Comparison of ENCODE assay signal across 28 mouse cellular contexts in the genomic region with DNA sequence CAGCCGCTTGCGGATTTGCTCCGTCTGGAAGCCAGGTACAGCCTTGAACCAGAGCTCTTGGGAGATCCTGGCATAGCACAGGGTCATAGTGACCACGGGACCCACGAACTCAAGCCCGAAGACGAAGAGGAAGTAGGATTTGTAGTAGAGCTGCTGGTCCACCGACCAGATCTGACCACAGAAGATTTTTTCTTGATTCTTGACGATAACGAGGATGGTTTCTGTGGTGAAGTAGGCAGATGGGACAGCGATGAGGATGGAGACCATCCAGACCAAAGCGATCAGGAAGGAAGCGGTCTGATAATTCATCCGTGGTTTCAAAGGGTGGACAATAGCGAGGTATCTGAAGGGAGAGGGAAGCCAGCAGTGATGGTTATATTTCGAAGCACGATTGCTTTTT. TPM values are rescaled to one million over a fixed set of nuclear protein-coding genes. Genes with fewer than 3 reads are reported as not detected.
"Had no signal": no experiment of that assay in that cellular context is flagged by ENCODE, and none has a peak within 500 bp of the region (broad histone marks: within the 10 kb centered on the region; RNA-seq: fewer than 3 reads in every experiment).

No protein-coding gene starts in this region.

- H3K9me3 ChIP-seq: heart, embryonic 10.5 days; heart, embryonic 12.5 days; hindbrain, embryonic 13.5 days; hindbrain, embryonic 15.5 days; kidney, embryonic 15.5 days; limb, embryonic 12.5 days; liver, embryonic 13.5 days; liver, embryonic 15.5 days had no signal

- H3K27ac ChIP-seq: heart, embryonic 10.5 days; hindbrain, embryonic 13.5 days; hindbrain, embryonic 15.5 days; hindbrain, postnatal 0 days; kidney, embryonic 15.5 days; kidney, postnatal 0 days; layer of hippocampus, adult 2 months; left cerebral cortex, adult 2 months; limb, embryonic 12.5 days; liver, embryonic 13.5 days; liver, embryonic 15.5 days had no signal

- H3K27me3 ChIP-seq: heart, embryonic 12.5 days; hindbrain, embryonic 13.5 days; hindbrain, embryonic 15.5 days; kidney, embryonic 15.5 days; limb, embryonic 12.5 days; liver, embryonic 13.5 days; liver, embryonic 15.5 days had no signal

- H3K4me1 ChIP-seq: heart, embryonic 10.5 days; heart, embryonic 12.5 days; hindbrain, embryonic 13.5 days; hindbrain, embryonic 15.5 days; kidney, embryonic 15.5 days; limb, embryonic 12.5 days; liver, embryonic 13.5 days; liver, embryonic 15.5 days had no signal

- H3K36me3 ChIP-seq: heart, embryonic 10.5 days; heart, embryonic 12.5 days; hindbrain, embryonic 13.5 days; hindbrain, embryonic 15.5 days; kidney, embryonic 15.5 days; limb, embryonic 12.5 days; liver, embryonic 13.5 days; liver, embryonic 15.5 days had no signal

- H3K4me3 ChIP-seq: heart, embryonic 10.5 days; heart, embryonic 12.5 days; hindbrain, embryonic 13.5 days; hindbrain, embryonic 15.5 days; kidney, embryonic 15.5 days; layer of hippocampus, adult 2 months; left cerebral cortex, adult 2 months; limb, embryonic 12.5 days; liver, embryonic 13.5 days; liver, embryonic 15.5 days had no signal

- ATAC-seq: hindbrain, postnatal 0 days; intestine, embryonic 16.5 days had no signal

- DNase-seq: gastrocnemius, postnatal 14 days; heart, adult 18-20 months; heart, postnatal 10 days; heart, postnatal 36 days; kidney, adult 11 months; kidney, adult 2 months; kidney, adult 9 months; kidney, postnatal 25 days; kidney, postnatal 4 days; left cerebral cortex, postnatal 4 days; liver; liver, embryonic 13.5 days had no signal

RNA-seq across cellular contexts. Expression of a gene that starts 11.5 kb away (rescaled TPM):
- total RNA-seq: gastrocnemius, adult 18-20 months; gastrocnemius, adult 8-10 months; gastrocnemius, postnatal 14 days; gastrocnemius, postnatal 4 days; hematopoietic stem cell, adult 5-6 weeks had no signal
- polyA plus RNA-seq: kidney, adult 2 months had no signal
